Mouse (Mus musculus) left cerebral cortex, adult 8-10 months (tissue): ENCODE measurements around the gene Pigv. TPM values are rescaled to one million over a fixed set of nuclear protein-coding genes. Genes with fewer than 3 reads are reported as not detected.
"Not testable (repeated sequence)": the region's sequence is repeated elsewhere in the genome, so short reads cannot be mapped to it uniquely, and the experiment has no call there.

Experiments
- DNase-seq, 2 experiments: peaks; one replicate each; pipeline ENCODE4 v3.0.0; 2022; ENCODE audit warnings: low spot score in 2 of 2
- total RNA-seq, 4 experiments: library from RNA; stranded (reverse); gene quantifications; 2 replicates each; pipeline ENCODE4 v1.2.4; 2022

The Pigv gene
- total RNA-seq, 4 experiments from 2014 or later, result 8.4 to 10.9 (median 9.9) TPM

GRCm38 (mm10) chr4:133672845-133673647, 599 bp upstream of the Pigv start:
- no peak for DNase-seq

GRCm38 (mm10) chr4:133671184-133671880, 1.1 kb downstream of the Pigv start:
- peak; percentile 69 to 78 for DNase-seq

GRCm38 (mm10) chr4:133669652-133670210, 2.7 kb downstream of the Pigv start:
- DNase-seq, result no peak

- DNase-seq, result no peak
Observed at GRCm38 (mm10) chr4:133668537-133668936, 3.9 kb downstream of the Pigv start.

- no peak for DNase-seq
Observed at GRCm38 (mm10) chr4:133666199-133666598, 6.2 kb downstream of the Pigv start.

GRCm38 (mm10) chr4:133665118-133665517, 7.3 kb downstream of the Pigv start:
- no peak for DNase-seq

- DNase-seq, result no peak
Observed at GRCm38 (mm10) chr4:133662945-133663344, 9.5 kb downstream of the Pigv start.

- no peak for DNase-seq
Observed at GRCm38 (mm10) chr4:133662421-133662820, 10.0 kb downstream of the Pigv start.

- peak; percentile 60 to 82 for DNase-seq
Observed at GRCm38 (mm10) chr4:133660193-133661155, 12.0 kb downstream of the Pigv start.

- no peak for DNase-seq
Observed at GRCm38 (mm10) chr4:133659497-133660192, 12.8 kb downstream of the Pigv start.

GRCm38 (mm10) chr4:133658729-133659128, 13.7 kb downstream of the Pigv start:
- no peak for DNase-seq

GRCm38 (mm10) chr4:133657829-133658458, 14.5 kb downstream of the Pigv start:
- no peak for DNase-seq

GRCm38 (mm10) chr4:133656997-133657396, 15.4 kb downstream of the Pigv start:
- DNase-seq, result no peak

GRCm38 (mm10) chr4:133656294-133656693, 16.2 kb downstream of the Pigv start:
- DNase-seq, result no peak

GRCm38 (mm10) chr4:133654070-133654469, 18.4 kb downstream of the Pigv start:
- not testable (repeated sequence) for DNase-seq

- DNase-seq, result no peak
Observed at GRCm38 (mm10) chr4:133652746-133653145, 19.7 kb downstream of the Pigv start.

GRCm38 (mm10) chr4:133651986-133652385, 20.5 kb downstream of the Pigv start:
- no peak for DNase-seq

- DNase-seq, result no peak
Observed at GRCm38 (mm10) chr4:133651445-133651844, 21.0 kb downstream of the Pigv start.

GRCm38 (mm10) chr4:133649989-133650699, 22.3 kb downstream of the Pigv start, which contains the start of gene Zdhhc18:
Gene Zdhhc18, minus strand, starts transcription at chr4:133650154.
- no peak for DNase-seq
